Mouse (Mus musculus) G1E-ER4 (cell line): ENCODE results near the gene Rpl22. TPM values are rescaled to one million over a fixed set of nuclear protein-coding genes. Genes with fewer than 3 reads are reported as not detected.

ENCODE experiments used
- GATA1 ChIP-seq: IDR thresholded peaks from one replicate; pipeline ENCODE4 v1.8.0; 2012; ENCODE audit warnings: low read length, inconsistent platforms
- polyA plus RNA-seq: library from polyadenylated mRNA; stranded (reverse); fragments of >175 nt; gene quantifications from 2 replicates; pipeline ENCODE4 v1.2.3, GENCODE M21; 2012

Rpl22 gene
- 40.4 and 67.9 TPM in 2 replicates for polyA plus RNA-seq

GRCm38 (mm10) chr4:152325574-152326411 lies at the start of gene Rpl22:
Gene Rpl22, plus strand, starts transcription at chr4:152325742.
- TF ChIP-seq GATA1: no peak

- no peak for TF ChIP-seq GATA1
Measured at GRCm38 (mm10) chr4:152276389-152277347, 48.9 kb upstream of the Rpl22 start.

GRCm38 (mm10) chr4:152277916-152278315 lies 47.6 kb upstream of the Rpl22 start:
- TF ChIP-seq GATA1: no peak

GRCm38 (mm10) chr4:152278986-152279385 lies 46.6 kb upstream of the Rpl22 start:
- TF ChIP-seq GATA1: no peak

- no peak for TF ChIP-seq GATA1
Measured at GRCm38 (mm10) chr4:152281601-152282000, 43.9 kb upstream of the Rpl22 start.

- no peak for TF ChIP-seq GATA1
Measured at GRCm38 (mm10) chr4:152282721-152283120, 42.8 kb upstream of the Rpl22 start.

- no peak for TF ChIP-seq GATA1
Measured at GRCm38 (mm10) chr4:152283186-152283950, 42.2 kb upstream of the Rpl22 start.

GRCm38 (mm10) chr4:152285505-152285904 lies 40.0 kb upstream of the Rpl22 start:
- TF ChIP-seq GATA1: no peak

- no peak for TF ChIP-seq GATA1
Measured at GRCm38 (mm10) chr4:152286183-152286582, 39.4 kb upstream of the Rpl22 start.

- no peak for TF ChIP-seq GATA1
Measured at GRCm38 (mm10) chr4:152286887-152287286, 38.7 kb upstream of the Rpl22 start.

GRCm38 (mm10) chr4:152287317-152288120 lies 38.0 kb upstream of the Rpl22 start:
- TF ChIP-seq GATA1: no peak

- no peak for TF ChIP-seq GATA1
Measured at GRCm38 (mm10) chr4:152288398-152288945, 37.1 kb upstream of the Rpl22 start.

- no peak for TF ChIP-seq GATA1
Measured at GRCm38 (mm10) chr4:152290385-152290784, 35.2 kb upstream of the Rpl22 start.

GRCm38 (mm10) chr4:152290991-152291390 lies 34.6 kb upstream of the Rpl22 start:
- no peak for TF ChIP-seq GATA1

- TF ChIP-seq GATA1: no peak
Measured at GRCm38 (mm10) chr4:152291562-152291961, 34.0 kb upstream of the Rpl22 start, which contains the start of gene Hes3. Gene Hes3, minus strand, starts transcription at chr4:152291662.
